Mouse (Mus musculus) skeletal muscle tissue, adult 2 months (tissue): ENCODE results near the gene Gm49721.
"Not testable (repeated sequence)": the region's sequence is repeated elsewhere in the genome, so short reads cannot be mapped to it uniquely, and the experiment has no call there.

Experiments
- DNase-seq: peaks from one replicate; pipeline ENCODE4 v3.0.0-alpha.2; 2012; ENCODE audit warnings: low read depth, low spot score

The Gm49721 gene

GRCm38 (mm10) chr17:7075519-7075918 is 96.8 kb downstream of the Gm49721 start:
- DNase-seq = not testable (repeated sequence)

GRCm38 (mm10) chr17:7079558-7079957 is 100.9 kb downstream of the Gm49721 start:
- DNase-seq = not testable (repeated sequence)

GRCm38 (mm10) chr17:7084523-7084922 is 105.8 kb downstream of the Gm49721 start:
- DNase-seq = not testable (repeated sequence)

GRCm38 (mm10) chr17:7085469-7086168 is 106.9 kb downstream of the Gm49721 start:
- not testable (repeated sequence) for DNase-seq

GRCm38 (mm10) chr17:7086836-7087235 is 108.1 kb downstream of the Gm49721 start:
- not testable (repeated sequence) for DNase-seq
